Mouse (Mus musculus) stomach, adult 2 months (tissue): ENCODE results near the gene Adtrp. TPM values are rescaled to one million over a fixed set of nuclear protein-coding genes. Genes with fewer than 3 reads are reported as not detected.

Experiments
- polyA plus RNA-seq: library from polyadenylated mRNA; depleted of rRNA; stranded (reverse); fragments of >200 nt; gene quantifications from 2 replicates; pipeline ENCODE4 v1.2.3, GENCODE M21; 2012; rRNA removed

Adtrp gene
- 9.7 and 14.5 TPM in 2 replicates for polyA plus RNA-seq

GRCm38 (mm10) chr13:41847516-41848126 is at the start of gene Adtrp:
Adtrp (minus strand) TSS chr13:41847684.

Other genes with a start within 250 kb of the Adtrp start
- gene Tmem170b, start 241.8 kb downstream of the Adtrp start, polyA plus RNA-seq, result 1.5 and 1.6 TPM in 2 replicates
- gene Hivep1, start 204.3 kb upstream of the Adtrp start, polyA plus RNA-seq, result 7.6 and 10.2 TPM in 2 replicates